Mouse (Mus musculus) ES-E14 (cell line): ENCODE measurements around the gene 1700029F12Rik. TPM values are rescaled to one million over a fixed set of nuclear protein-coding genes. Genes with fewer than 3 reads are reported as not detected.
A peak's percentile ranks its signal among the peaks of the same experiment; 100 is the strongest.

Source experiments
- DNase-seq: peaks from one replicate; pipeline ENCODE4 v3.0.0-alpha.2; 2013; ENCODE audit warnings: low read depth, low spot score
- H3K27ac ChIP-seq: 2 replicates; pipeline ENCODE4 v1.5.1; 2012; ENCODE audit warnings: low read depth, mild to moderate bottlenecking, low read length, moderate library complexity, mixed read lengths; ENCODE audit not compliant: poor library complexity, insufficient read depth, severe bottlenecking
- H3K36me3 ChIP-seq: 2 replicates; pipeline ENCODE4 v1.6.1; 2012; ENCODE audit warnings: mild to moderate bottlenecking, low read length, moderate library complexity, mixed read lengths; ENCODE audit not compliant: control insufficient read depth, poor library complexity, insufficient read depth, severe bottlenecking
- H3K4me1 ChIP-seq, 2 experiments: fragments of 150-350 bp in 1 of 2; sonication (generic) in 1 of 2; 2 replicates each; pipeline ENCODE4 v1.6.1; 2012; ENCODE audit warnings: low read length in 2 of 2, mild to moderate bottlenecking in 1 of 2, mixed read lengths in 1 of 2; ENCODE audit not compliant: control insufficient read depth in 2 of 2, insufficient read depth in 2 of 2, poor library complexity in 1 of 2
- H3K4me3 ChIP-seq, 2 experiments: fragments of 150-350 bp in 1 of 2; sonication (generic) in 1 of 2; 2 replicates each; pipeline ENCODE4 v1.5.1; 2012; ENCODE audit warnings: low read length in 2 of 2, low read depth in 1 of 2, mild to moderate bottlenecking in 1 of 2, mixed read lengths in 1 of 2; ENCODE audit not compliant: insufficient read depth in 1 of 2, poor library complexity in 1 of 2, severe bottlenecking in 1 of 2
- H3K9ac ChIP-seq: 2 replicates; pipeline ENCODE4 v1.6.1; 2012; ENCODE audit warnings: low read depth, mild to moderate bottlenecking, low read length, mixed read lengths; ENCODE audit not compliant: poor library complexity, insufficient read depth, severe bottlenecking
- H3K9me3 ChIP-seq: fragments of 150-350 bp; sonication (generic); 2 replicates; pipeline ENCODE4 v1.6.1; 2012; ENCODE audit warnings: low read depth, mild to moderate bottlenecking, low read length; ENCODE audit not compliant: control insufficient read depth, insufficient read depth
- CHD2 ChIP-seq: IDR thresholded peaks from 2 replicates; pipeline ENCODE4 v1.6.1; 2014; ENCODE audit warnings: mild to moderate bottlenecking, low read depth, low read length, inconsistent platforms
- HCFC1 ChIP-seq: IDR thresholded peaks from 2 replicates; pipeline ENCODE4 v1.6.1; 2012; ENCODE audit warnings: low read length, inconsistent platforms, borderline replicate concordance; ENCODE audit not compliant: insufficient read depth
- MAFK ChIP-seq: IDR thresholded peaks from 2 replicates; pipeline ENCODE4 v1.6.1; 2014; ENCODE audit warnings: mild to moderate bottlenecking, low read depth, low read length, inconsistent platforms; ENCODE audit not compliant: insufficient read depth
- ZC3H11A ChIP-seq: IDR thresholded peaks from 2 replicates; pipeline ENCODE4 v1.6.1; 2012; ENCODE audit warnings: low read depth, mild to moderate bottlenecking, inconsistent platforms, low read length, borderline replicate concordance
- ZNF384 ChIP-seq: IDR thresholded peaks from 2 replicates; pipeline ENCODE4 v1.6.1; 2012; ENCODE audit warnings: low read depth, low read length, inconsistent platforms
- in situ Hi-C, 2 experiments: fragments of 600-800 bp; cut with MboI; formaldehyde crosslinking; loops; one replicate each; pipeline ENCODE4 v1.15.1; 2025; ENCODE audit warnings: low sequenced_read_pairs in 2 of 2, inconsistent platforms in 1 of 2; ENCODE audit not compliant: unreplicated experiment in 2 of 2
- total RNA-seq: library from RNA; depleted of rRNA; stranded (reverse); fragments of 300-350 nt; gene quantifications from 2 replicates; pipeline ENCODE4 v1.2.3, GENCODE M21; 2012

Gene 1700029F12Rik
- total RNA-seq, 1 experiment = not detected

GRCm38 (mm10) chr13:97020122-97020521, 14.0 kb downstream of the 1700029F12Rik start:
- in situ Hi-C loops = no loop called here
- Histone ChIP-seq H3K27ac (no peak overlapping the region), H3K36me3 (no peaks in the 10 kb centered on the region), H3K4me1 (peaks cover 0 to 4% of the 10 kb centered on the region in 2 experiments; a peak in 1 of 4 replicates), H3K4me3 (no peak overlapping the region), H3K9ac (no peak overlapping the region), H3K9me3 (no peaks in the 10 kb centered on the region)
- 0 out of 2 replicates have a peak, but pooled peaks have one; percentile 30 for TF ChIP-seq ZNF384
- TF ChIP-seq MAFK = no peak
- TF ChIP-seq CHD2 = no peak
- no peak for DNase-seq

- no peak overlapping the region for H3K4me3 ChIP-seq
- no peak overlapping the region for H3K27ac ChIP-seq
- H3K9me3 ChIP-seq = no peaks in the 10 kb centered on the region
- in situ Hi-C loops = no loop called here
- no peak for DNase-seq
- H3K9ac ChIP-seq = no peak overlapping the region
- H3K4me1 ChIP-seq = peaks cover 0 to 4% of the 10 kb centered on the region in 2 experiments; a peak in 2 of 4 replicates
- no peaks in the 10 kb centered on the region for H3K36me3 ChIP-seq
- TF ChIP-seq HCFC1 = no peak
- no peak for TF ChIP-seq ZC3H11A
- TF ChIP-seq MAFK = no peak
These were observed 16.5 kb downstream of the 1700029F12Rik start for GRCm38 (mm10) chr13:97017711-97018110.

- no peak overlapping the region for H3K4me3 ChIP-seq
- no peak overlapping the region for H3K9ac ChIP-seq
- H3K9me3 ChIP-seq = no peaks in the 10 kb centered on the region
- no peak overlapping the region for H3K27ac ChIP-seq
- in situ Hi-C loops = no loop called here
- H3K4me1 ChIP-seq = no peaks in the 10 kb centered on the region; a peak in 1 of 4 replicates
- no peak for TF ChIP-seq ZNF384
- TF ChIP-seq CHD2 = no peak
- TF ChIP-seq MAFK = no peak
- TF ChIP-seq HCFC1 = no peak
- no peak for TF ChIP-seq ZC3H11A
- DNase-seq = no peak
- H3K36me3 ChIP-seq = no peaks in the 10 kb centered on the region
These were observed 19.8 kb downstream of the 1700029F12Rik start for GRCm38 (mm10) chr13:97014366-97014765.

- Histone ChIP-seq H3K9ac (peak overlapping the region; percentile 22; the same call in 1 of the 2 replicates), H3K4me3 (peak overlapping the region; percentile 31 to 86), H3K27ac (no peak overlapping the region), H3K9me3 (no peaks in the 10 kb centered on the region), H3K4me1 (peaks cover 2 to 3% of the 10 kb centered on the region in 2 experiments; a peak in 2 of 4 replicates), H3K36me3 (no peaks in the 10 kb centered on the region)
- in situ Hi-C loops = loop anchor here (10.0 kb wide), 1 partner anchor 154 kb away; no protein-coding TSS in a partner anchor
- no peak for TF ChIP-seq MAFK
- 0 out of 2 replicates have a peak, but pooled peaks have one; percentile 8 for TF ChIP-seq ZC3H11A
- no peak for DNase-seq
These were observed 25.7 kb downstream of the 1700029F12Rik start for GRCm38 (mm10) chr13:97008266-97009153.
